In genomic region chr15:61428818-61429415, GRCm38 (mm10) we compare ENCODE assay signal across 26 mouse cellular contexts.
DNase-seq lines count a peak whose midpoint lies in the region; ATAC-seq and TF ChIP-seq lines count a peak whose summit lies in the region.
"Had no signal": no experiment of that assay in that cellular context is flagged by ENCODE, and none has a peak within 500 bp of the region (broad histone marks: within the 10 kb centered on the region; RNA-seq: fewer than 3 reads in every experiment).

No protein-coding gene starts in this region.

- DNase-seq in adipocyte (ENCODE audit: low spot score): peak; percentile 69
- DNase-seq in thymus, adult 2 months: peak; percentile 26
- DNase-seq in thymus, postnatal 36 days: peak; percentile 19 to 47
- no peak for DNase-seq in B cell, adult 2 months
- DNase-seq in testis, postnatal 14 days (ENCODE audit: low spot score): no peak
- DNase-seq in heart, adult 18-20 months: no peak
- DNase-seq: adrenal gland, postnatal 14 days; cerebellum, adult 8-10 months; cerebellum, postnatal 36 days; gastrocnemius, postnatal 10 days; kidney, adult 8-10 months; kidney, postnatal 10 days; layer of hippocampus, adult 9-11 months; liver; lung, embryonic 14.5 days; lung, postnatal 36 days; right cerebral cortex, postnatal 14 days had no signal

- H3K36me3 ChIP-seq in thymus, adult 2 months (ENCODE audit: control insufficient read depth, insufficient read depth, low read length): no peaks in the 10 kb centered on the region
- H3K36me3 ChIP-seq: heart, embryonic 10.5 days; heart, embryonic 15.5 days; neural tube, embryonic 13.5 days had no signal

- ATAC-seq in CD4-positive, CD25-positive, alpha-beta regulatory T cell, adult 4 months: peak; percentile 83
- ATAC-seq: forebrain, embryonic 13.5 days; hindbrain, embryonic 16.5 days; intestine, embryonic 16.5 days had no signal

- H3K27ac ChIP-seq in thymus, adult 2 months (ENCODE audit: control insufficient read depth, insufficient read depth, low read length): no peak overlapping the region
- H3K27ac ChIP-seq: forebrain, embryonic 13.5 days; heart, embryonic 10.5 days; heart, embryonic 15.5 days; liver, embryonic 14.5 days; neural tube, embryonic 13.5 days had no signal

- TF ChIP-seq POLR2A in thymus, adult 2 months (IDR thresholded peaks at IDR 0.05; ENCODE audit: control insufficient read depth, extremely low read depth, insufficient read depth, low read length, poor library complexity): no peak

- WGBS in thymus, adult 2 months: 45% methylated on average over 2 of the region's 2 CpGs

- no peaks in the 10 kb centered on the region for H3K27me3 ChIP-seq in thymus, adult 2 months (ENCODE audit: control insufficient read depth, insufficient read depth, low read length)
- H3K27me3 ChIP-seq: forebrain, embryonic 13.5 days; heart, embryonic 15.5 days; neural tube, embryonic 13.5 days had no signal

- no peak for TF ChIP-seq CTCF in thymus, adult 2 months (IDR thresholded peaks at IDR 0.05; ENCODE audit: borderline replicate concordance, control insufficient read depth, extremely low read depth, insufficient read depth, low read length, poor library complexity)

- no peaks in the 10 kb centered on the region; the same call in 1 of the 2 replicates for H3K4me1 ChIP-seq in thymus, adult 2 months (replicated peaks; ENCODE audit: control insufficient read depth, insufficient read depth, low read length)
- H3K4me1 ChIP-seq: forebrain, embryonic 13.5 days; heart, embryonic 10.5 days; heart, embryonic 15.5 days; neural tube, embryonic 13.5 days had no signal

- no peak overlapping the region for H3K4me3 ChIP-seq in thymus, adult 2 months (ENCODE audit: control insufficient read depth, insufficient read depth, low read length)
- H3K4me3 ChIP-seq: forebrain, embryonic 13.5 days; heart, embryonic 10.5 days; heart, embryonic 15.5 days; myocyte; neural tube, embryonic 13.5 days had no signal

Comparison
In these comparisons a context has a peak if more than half of its experiments do, and no peak if none do; other contexts are left out.
1. DNase-seq: peak in adipocyte (single experiment), thymus, adult 2 months (single experiment) and thymus, postnatal 36 days (2 of 2); none in B cell, adult 2 months (0 of 2), testis, postnatal 14 days (single experiment) and heart, adult 18-20 months (0 of 2).